In the genomic region with DNA sequence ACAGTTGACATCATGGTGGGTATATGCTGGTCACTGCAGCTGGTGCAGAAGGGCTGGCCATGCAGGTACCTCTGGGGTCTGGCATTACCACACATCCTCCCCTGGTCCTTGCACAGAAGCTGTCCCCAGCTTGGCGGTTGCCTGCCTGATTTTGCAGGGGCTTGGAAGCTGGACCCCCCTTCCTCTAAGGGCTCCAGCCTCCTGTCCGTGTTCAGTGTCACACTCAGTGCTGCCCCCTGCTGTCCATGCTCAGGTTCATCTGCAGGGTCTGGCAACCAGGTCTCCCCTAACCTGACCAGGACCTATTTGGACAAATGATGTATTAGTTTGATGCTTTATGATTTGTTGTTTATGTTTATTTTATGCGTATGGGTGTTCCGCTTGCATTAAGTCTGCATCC, we compare ENCODE assay signal across 10 mouse cellular contexts. TPM values are rescaled to one million over a fixed set of nuclear protein-coding genes. Genes with fewer than 3 reads are reported as not detected.
DNase-seq lines count a peak whose midpoint lies in the region; ATAC-seq and TF ChIP-seq lines count a peak whose summit lies in the region.
"Had no signal": no experiment of that assay in that cellular context is flagged by ENCODE, and none has a peak within 500 bp of the region (broad histone marks: within the 10 kb centered on the region; RNA-seq: fewer than 3 reads in every experiment).

No protein-coding gene starts in this region.

- DNase-seq in cerebellum, adult 8-10 months = peak; percentile 36
- peak; percentile 68 for DNase-seq in left cerebral cortex, postnatal 4 days
- no peak for DNase-seq in left cerebral cortex, postnatal 36 days (ENCODE audit: low spot score in 2 of 2)
- peak; percentile 0 for DNase-seq in fibroblast of lung, adult 2 months (ENCODE audit: low read depth)
- DNase-seq in lung, adult 2 months = peak; percentile 51
- DNase-seq in spleen, adult 12 weeks (ENCODE audit: low spot score) = peak; percentile 25

- intact Hi-C loops in left cerebral cortex, postnatal 4 days (cut with DNase I) = no loop called here
- intact Hi-C loops in left cerebral cortex, postnatal 36 days (cut with DNase I) = no loop called here

- H3K27ac ChIP-seq in bone marrow, adult 2 months (ENCODE audit: control insufficient read depth, insufficient read depth, low read depth, low read length, poor library complexity) = no peak overlapping the region

- TF ChIP-seq POLR2A in bone marrow, adult 2 months (IDR thresholded peaks at IDR 0.05; ENCODE audit: borderline replicate concordance, control insufficient read depth, low read depth, low read length) = no peak
- TF ChIP-seq POLR2A in lung, adult 2 months (IDR thresholded peaks at IDR 0.05; ENCODE audit: borderline replicate concordance, extremely low read depth, low read depth, low read length) = no peak

- ATAC-seq in cerebellum, adult (ENCODE audit: insufficient number of reproducible peaks, low FRiP score, low TSS enrichment) = no peak

- peak; percentile 82 for TF ChIP-seq CTCF in bone marrow, adult 2 months (IDR thresholded peaks at IDR 0.05; ENCODE audit: control insufficient read depth, insufficient read depth, low read length)
- TF ChIP-seq CTCF in lung, adult 2 months (IDR thresholded peaks at IDR 0.05; ENCODE audit: insufficient read depth, low read length) = peak; percentile 75

- H3K4me1 ChIP-seq in bone marrow, adult 2 months (ENCODE audit: control insufficient read depth, insufficient read depth, low read length) = no peaks in the 10 kb centered on the region
- no peaks in the 10 kb centered on the region for H3K4me1 ChIP-seq in lung, adult 2 months (ENCODE audit: control insufficient read depth, insufficient read depth, low read length)

- WGBS in bone marrow, adult 2 months = 67% methylated on average over 4 of the region's 4 CpGs
- 71% methylated on average over 4 of the region's 4 CpGs for WGBS in lung, adult 2 months

- H3K4me3 ChIP-seq in bone marrow, adult 2 months (replicated peaks; ENCODE audit: control insufficient read depth, low read depth, low read length) = no peak overlapping the region
- H3K4me3 ChIP-seq in lung, adult 2 months (replicated peaks; ENCODE audit: extremely low read depth, low read depth, low read length) = no peak overlapping the region

RNA-seq across cellular contexts. Expression of a gene that starts 15.2 kb away (rescaled TPM):
- 10 to 100 TPM; 18.0 to 23.2 TPM for total RNA-seq in left cerebral cortex, postnatal 4 days (2021)
- 10 to 100 TPM in 1 of 2 experiments, 1 to 10 TPM in 1; 9.6 to 11.4 TPM for total RNA-seq in left cerebral cortex, postnatal 36 days (2021)
- 24.8 and 33.8 TPM in 2 replicates for polyA plus RNA-seq in bone marrow, adult 2 months (2011; ENCODE audit: insufficient read depth, insufficient read length, low replicate concordance, missing spikeins)
- 3.9 and 4.0 TPM in 2 replicates for polyA plus RNA-seq in lung, adult 2 months (2012; rRNA removed)

RNA-seq across cellular contexts. Expression of a gene that starts 15.2 kb away (rescaled TPM):
- total RNA-seq in left cerebral cortex, postnatal 4 days (2021) = 10 to 100 TPM; 25.1 to 27.2 TPM
- 10 to 100 TPM; 15.5 to 21.4 TPM for total RNA-seq in left cerebral cortex, postnatal 36 days (2021)
- 1.7 and 3.5 TPM in 2 replicates for polyA plus RNA-seq in bone marrow, adult 2 months (2011; ENCODE audit: insufficient read depth, insufficient read length, low replicate concordance, missing spikeins)
- polyA plus RNA-seq in lung, adult 2 months (2012; rRNA removed) = 13.4 and 18.9 TPM in 2 replicates

RNA-seq across cellular contexts. Expression of a gene that starts 24.6 kb away (rescaled TPM):
- 10 to 100 TPM; 40.1 to 41.0 TPM for total RNA-seq in left cerebral cortex, postnatal 4 days (2021)
- 10 to 100 TPM; 31.6 to 35.4 TPM for total RNA-seq in left cerebral cortex, postnatal 36 days (2021)
- polyA plus RNA-seq in bone marrow, adult 2 months (2011; ENCODE audit: insufficient read depth, insufficient read length, low replicate concordance, missing spikeins) = 14.8 and 18.9 TPM in 2 replicates
- polyA plus RNA-seq in lung, adult 2 months (2012; rRNA removed) = 25.8 and 33.8 TPM in 2 replicates

RNA-seq across cellular contexts. Expression of a gene that starts 40.4 kb away (rescaled TPM):
- not detected for total RNA-seq in left cerebral cortex, postnatal 4 days (2021)
- not detected for total RNA-seq in left cerebral cortex, postnatal 36 days (2021)
- not detected in 2 replicates for polyA plus RNA-seq in bone marrow, adult 2 months (2011; ENCODE audit: insufficient read depth, insufficient read length, low replicate concordance, missing spikeins)
- 0.85 and 3.1 TPM in 2 replicates for polyA plus RNA-seq in lung, adult 2 months (2012; rRNA removed)
- total RNA-seq: left cerebral cortex, postnatal 14 days had no signal
- polyA plus RNA-seq: stomach, embryonic 16.5 days had no signal

Comparison
In these comparisons a context has a peak if more than half of its experiments do, and no peak if none do; other contexts are left out.
1. DNase-seq: peak in cerebellum, adult 8-10 months (single experiment), left cerebral cortex, postnatal 4 days (single experiment), fibroblast of lung, adult 2 months (single experiment), lung, adult 2 months (single experiment) and spleen, adult 12 weeks (single experiment); none in left cerebral cortex, postnatal 36 days (0 of 2).